Mouse (Mus musculus) urinary bladder, postnatal 10 days (tissue): Measurements from ENCODE around the gene Msi2.

ENCODE experiments used
- DNase-seq: peaks from one replicate; pipeline ENCODE4 v3.0.0; 2022; ENCODE audit warnings: low spot score

Gene Msi2

DNA sequence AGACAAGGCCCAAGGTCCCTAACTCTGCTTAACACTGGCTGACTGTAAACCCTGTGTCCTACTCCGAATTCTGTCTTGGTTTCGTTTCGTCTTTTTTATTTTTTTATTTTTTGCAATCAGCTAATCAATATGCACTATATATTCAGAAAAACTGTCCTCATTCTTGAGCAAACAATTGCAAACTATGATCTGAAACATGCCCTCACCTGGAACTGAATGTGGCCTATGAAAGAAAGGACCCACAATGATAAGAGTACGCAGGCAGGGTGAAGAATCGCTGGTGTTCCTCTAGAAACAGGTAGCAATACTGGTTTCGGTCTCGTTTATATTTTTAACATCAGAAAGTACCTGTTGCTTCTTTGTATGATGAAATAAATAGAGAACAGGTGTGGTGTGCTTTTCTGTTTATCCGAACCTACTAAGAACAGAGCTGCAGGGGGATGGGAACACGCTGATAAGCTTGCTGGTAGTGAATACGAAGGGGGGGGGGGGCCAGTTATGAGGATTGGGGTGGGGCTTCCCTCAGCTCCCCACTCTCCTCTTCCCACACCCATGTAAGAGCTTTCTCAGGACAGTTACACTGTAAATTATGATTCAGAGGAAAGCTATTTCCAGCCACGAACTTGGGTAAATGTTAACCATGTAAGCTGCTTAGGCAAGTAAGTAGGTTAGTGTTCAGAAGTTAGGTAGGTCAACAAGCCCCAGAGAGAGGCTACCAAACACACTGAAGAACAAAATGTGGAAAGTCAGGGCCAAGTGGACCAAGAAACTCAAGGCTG is 103.6 kb downstream of the Msi2 start:
- no peak for DNase-seq

DNA sequence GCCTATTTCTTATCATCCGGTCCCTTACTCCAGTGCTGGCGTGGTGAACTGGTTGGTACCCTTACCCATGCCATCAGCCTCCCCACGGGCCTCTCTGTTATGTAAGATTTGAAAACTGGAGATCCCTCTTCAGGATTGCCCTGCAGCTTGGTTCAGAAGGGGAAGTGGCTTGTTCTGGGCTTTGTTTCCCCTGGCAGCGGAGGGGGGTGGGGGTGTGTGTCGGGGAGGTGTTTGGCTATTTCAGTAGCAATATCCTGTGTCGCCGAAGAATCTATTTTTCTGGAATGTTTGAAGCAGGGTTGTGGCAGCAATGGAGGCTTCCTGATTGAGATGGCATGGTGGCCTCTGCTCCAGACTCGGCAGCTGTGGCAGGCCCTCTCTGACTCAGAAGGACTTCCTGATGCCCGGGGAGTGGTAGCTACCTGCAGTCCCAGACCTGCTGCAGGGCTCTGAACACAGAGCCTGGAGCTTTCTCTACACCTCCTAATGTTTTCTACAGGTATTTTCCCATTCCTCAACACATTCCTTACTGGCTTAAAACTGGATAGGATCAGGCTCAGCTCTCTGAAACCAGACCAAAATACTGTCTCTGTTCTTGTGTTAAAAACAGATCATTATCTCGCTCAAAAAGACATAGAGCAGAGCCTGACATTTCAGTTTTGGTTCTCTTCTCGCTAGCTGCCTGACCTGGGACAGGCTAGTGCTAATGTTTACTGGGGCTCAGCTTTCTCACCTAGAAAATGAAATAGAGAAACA is 104.4 kb downstream of the Msi2 start:
- no peak for DNase-seq

DNA sequence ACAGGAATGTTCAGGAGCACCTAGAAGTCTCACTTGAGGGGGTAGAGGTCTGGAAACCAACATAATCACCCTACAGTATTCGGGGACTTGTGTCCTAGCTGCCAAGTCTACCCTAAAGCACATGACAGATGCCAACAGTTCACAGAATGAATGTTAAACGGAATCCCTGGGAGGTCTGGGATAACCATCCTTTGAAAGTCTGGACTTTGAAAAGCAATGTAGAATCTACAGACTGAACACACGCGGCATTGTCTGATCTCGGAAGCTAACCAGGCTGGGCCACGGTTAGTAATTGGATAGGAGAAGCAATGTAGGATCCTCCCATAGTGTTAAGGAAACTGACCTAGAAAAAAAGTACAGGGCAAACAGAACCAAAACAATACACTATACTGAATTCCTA is 105.3 kb downstream of the Msi2 start:
- no peak for DNase-seq

DNA sequence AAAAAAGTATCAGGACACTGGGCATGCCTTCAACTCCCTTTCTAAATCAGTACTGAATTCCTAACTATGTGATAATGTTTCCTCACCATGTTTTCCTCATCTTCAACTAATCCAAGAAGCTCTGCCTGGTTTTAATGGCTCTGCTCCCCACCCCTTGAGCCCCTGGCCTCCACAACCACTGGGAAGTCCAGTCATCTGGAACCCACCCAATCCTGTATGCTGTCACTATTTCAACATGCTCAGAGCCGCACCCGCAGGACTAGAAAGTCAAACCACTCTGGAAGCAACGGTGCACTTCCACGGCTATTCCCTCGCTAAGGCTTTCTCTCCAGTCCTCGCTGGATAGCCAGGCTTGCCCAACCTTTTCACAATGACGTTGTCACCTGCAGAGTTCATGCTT is 106.2 kb downstream of the Msi2 start:
- DNase-seq: no peak

DNA sequence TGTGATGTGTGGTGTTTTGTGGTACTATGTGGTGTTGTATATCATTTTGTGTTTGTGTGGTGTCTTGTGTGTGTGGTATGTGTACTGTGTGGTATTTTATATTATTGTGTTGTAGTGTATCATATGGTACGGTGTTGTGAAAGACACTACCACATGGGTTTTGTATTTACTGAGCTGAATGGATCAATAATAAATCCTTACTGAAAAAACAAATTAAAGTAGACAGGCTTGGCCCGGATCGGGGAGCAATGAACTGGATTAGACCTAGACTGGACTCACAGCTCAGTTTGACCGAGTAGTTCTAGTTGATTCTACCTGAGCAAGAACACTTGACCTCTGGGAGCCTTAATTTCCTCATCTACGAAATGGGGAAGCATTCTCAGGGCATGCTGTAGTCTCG is 107.5 kb downstream of the Msi2 start:
- no peak for DNase-seq

DNA sequence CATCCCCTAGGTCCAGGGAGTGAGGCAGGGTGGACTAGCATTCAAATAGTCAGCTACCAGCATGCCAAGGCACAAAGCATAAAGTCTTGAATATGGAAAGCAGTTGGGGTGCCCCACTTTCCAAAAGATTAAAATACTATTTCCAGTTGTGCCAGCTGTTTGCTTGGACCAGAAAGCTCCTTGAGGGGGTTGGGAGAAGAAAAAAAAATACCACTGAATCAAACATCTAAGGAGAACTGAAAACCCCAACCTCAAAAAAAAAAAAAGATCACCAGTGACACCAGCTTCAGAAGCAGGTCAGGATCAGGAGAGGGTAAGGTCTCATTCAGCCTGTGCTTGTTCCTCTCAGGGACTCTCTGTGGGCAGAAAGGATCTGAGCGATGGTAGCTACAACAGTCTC is 108.2 kb downstream of the Msi2 start:
- DNase-seq: no peak

DNA sequence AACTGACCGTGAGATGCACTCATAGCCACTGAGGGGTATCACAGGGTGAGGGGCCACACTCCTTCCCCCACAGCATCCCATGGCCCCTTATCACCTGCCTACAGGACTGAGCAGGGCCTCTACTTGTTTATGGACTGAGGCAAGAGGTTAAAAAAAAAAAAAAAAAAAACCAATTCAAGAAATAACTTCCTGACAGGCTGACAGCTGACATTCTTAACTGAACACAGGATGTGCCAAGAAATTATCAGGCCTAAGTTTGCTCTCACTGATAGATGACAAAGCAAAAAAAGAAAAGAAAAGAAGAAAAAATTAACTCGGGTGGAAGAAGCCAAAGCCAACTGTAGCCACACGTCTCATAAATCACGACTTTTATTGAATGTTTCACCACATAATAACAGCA is 109.7 kb downstream of the Msi2 start:
- DNase-seq: no peak

DNA sequence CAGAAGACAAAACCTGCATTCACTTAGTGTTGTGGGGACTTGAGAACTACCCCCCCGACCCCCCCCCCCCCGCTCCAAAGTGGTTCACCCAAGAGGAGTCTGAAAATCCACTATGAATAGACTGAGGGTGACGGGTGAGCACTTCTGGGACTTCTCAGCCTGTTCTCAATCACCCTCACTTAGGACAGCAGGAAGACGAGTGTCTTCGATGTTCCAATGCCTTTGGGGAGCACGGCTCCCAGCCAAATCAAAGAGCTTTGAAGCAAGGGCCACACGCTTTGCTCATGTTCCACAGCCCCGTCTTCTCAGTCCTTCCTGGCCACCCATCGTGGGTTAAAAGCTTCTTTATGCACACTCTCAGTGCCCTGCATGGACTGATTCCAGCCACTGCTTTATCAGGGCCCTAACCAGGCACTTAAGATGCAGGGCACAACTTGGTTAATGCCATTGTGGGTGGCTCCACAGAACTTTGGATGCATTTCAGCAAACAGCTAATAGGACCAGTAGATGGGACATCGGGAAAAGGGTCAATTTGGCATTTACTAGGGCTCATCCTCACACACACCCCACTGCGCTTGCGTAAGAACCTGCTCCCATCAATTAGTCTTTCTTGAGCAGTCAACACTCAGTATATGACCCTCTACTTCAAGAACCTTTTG is 110.5 kb downstream of the Msi2 start:
- no peak for DNase-seq

DNA sequence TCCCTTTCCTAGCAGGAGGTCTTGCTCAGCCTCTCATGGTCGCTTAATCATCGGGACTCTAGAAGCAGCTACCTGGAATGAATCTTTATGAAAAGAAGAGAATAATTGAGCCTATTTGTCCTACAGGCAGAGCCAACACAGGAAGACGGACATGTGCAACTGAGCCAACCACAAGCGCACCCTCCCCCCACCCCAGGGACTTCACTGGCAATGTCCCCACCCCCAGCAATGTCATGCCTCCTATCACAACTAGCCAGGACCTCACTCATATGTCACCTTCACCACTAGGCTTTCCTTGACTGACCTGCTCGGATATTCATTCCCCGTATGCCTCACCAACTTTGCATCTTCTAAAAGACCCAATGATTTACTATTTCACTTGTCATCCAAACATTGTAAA is 112.5 kb downstream of the Msi2 start:
- no peak for DNase-seq

DNA sequence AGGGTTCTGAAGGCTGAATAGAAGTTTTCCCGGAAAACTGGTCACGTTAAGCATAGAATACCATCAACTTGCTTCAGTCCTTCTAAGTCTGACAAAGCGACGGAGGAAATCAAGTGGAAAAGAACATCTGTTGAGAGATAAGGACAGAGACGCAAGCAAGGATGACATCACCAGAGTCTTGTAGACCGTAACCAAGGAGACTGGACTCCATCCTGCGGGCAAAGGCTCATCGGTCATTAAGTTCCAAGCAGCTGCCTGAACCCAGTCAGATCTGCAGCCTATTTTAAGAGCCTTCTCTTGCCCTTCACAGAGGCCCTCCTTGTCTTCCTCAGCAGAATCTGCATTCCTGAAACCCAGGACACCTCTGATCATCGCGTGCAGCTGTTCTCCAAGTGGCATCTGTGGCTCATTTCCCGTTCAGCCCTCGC is 113.2 kb downstream of the Msi2 start:
- DNase-seq: no peak

DNA sequence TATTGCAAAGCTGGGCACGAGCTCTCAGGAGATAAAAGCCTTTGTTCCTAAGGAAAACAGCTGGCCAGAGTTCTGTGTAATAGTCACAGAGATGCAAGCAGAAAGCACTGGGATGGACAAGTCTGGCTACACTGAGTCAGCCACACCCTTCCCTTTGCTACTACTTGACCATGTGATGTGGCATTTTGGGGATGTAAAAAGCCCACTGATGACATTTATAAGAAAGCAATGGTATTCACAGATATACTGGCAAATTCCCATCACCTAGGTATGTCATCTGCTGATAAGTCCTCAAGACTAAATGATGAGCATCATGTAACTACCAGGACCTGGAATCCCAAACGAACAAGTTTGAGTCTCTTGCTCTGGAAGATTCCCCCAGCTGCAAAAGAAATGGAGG is 113.7 kb downstream of the Msi2 start:
- no peak for DNase-seq

DNA sequence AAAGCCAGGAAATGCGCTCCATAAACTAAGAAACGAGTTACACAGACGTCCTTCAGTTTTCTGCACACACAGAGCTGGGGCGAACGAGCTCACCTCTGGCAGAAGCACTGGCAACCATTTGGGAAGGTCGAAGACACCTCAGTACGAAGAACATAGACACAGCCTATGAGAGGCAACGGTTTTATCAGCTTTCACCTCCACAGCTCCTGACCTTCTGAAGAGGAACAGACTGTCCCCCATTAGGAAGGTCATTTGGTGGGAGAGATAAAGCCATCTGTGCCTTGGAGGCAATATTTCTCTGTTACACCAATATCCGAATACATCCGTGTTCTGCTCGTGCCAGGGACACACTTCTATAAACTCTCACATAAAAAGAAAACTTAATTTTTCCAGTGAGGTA is 114.9 kb downstream of the Msi2 start:
- DNase-seq: no peak

DNA sequence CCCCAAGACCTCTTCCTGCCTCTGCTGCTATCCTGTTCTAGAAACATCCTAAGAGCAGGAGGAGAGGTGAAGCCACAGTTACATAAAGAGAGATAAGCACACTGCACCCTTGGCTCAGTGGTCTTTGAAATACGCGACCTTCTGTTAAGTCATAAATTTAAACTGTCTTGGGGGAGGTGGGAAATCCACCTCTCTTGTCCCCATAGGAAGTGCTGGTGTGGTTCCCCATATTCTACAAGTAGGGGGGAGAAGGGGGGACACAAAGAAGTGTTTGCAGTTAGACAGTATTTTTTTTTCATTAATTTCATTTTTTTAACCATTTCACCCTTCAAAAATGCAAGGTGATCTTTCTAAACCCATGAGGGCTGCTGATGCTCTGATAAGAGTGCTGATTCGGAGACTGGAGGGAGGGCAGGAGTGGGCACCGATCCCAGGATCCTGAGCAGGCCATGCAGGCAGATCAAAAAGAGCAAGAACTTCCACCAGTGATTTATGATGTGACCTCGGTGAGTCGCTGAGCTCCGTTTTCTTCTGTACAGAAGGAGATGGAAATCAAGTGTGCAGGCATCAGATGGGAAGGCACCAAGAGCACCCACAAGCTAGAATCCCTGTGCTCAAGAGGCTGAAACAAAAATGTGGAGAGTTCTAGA is 115.7 kb downstream of the Msi2 start:
- no peak for DNase-seq

DNA sequence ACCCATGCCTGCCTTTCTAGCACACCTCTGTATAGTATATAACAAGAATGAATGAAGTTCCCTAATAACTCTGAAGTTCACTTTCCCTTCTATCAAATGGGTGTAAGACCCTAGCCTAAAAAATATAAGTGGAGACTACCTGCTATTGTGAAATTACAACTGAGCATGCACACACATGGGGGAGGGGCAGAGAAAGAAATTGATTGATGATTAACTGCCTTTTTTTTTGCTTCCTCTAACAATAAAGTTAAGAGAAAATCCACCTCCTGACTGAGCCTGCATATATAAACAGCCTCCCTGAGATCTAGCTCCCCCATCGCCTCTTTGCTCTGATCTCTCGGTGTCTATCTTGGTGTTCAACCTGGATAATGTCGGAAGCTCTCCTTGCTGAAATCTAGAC is 118.1 kb downstream of the Msi2 start:
- DNase-seq: no peak

DNA sequence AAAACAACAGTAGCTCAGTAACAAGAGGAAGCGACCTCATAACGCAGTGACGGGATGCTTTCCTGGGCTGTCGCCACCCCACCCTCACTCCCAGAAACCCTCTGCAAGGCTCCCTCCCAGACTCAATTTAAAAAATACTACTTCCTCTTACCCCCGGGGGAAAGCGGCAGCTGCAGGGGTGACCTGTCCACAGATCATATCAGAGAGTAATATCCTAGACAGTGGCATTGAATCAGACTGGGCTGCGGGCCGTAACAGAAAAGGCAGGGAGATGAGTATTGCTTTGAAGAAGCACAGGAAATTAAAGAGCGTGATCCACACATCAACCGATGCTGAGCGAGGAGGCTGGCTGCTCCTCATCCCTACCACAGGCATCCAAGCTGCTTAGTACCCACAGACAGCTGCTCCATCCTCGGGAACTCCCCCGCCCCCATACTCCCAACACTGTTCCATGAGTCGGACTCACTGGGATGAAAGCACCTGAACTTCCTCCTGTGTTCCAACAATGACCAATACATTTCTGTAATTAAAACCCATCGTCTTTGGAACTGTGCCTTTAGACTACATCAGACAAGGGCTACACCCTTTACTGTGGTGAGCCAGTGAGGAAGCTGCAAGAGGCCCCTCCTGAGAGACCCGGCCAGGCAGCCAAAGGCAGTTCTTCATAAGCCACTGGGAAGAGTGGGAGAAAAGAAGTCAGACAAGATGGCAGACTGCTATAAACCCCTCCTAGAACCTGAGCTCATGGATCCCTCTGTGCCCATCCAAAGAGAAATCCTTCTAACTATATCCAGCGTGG is 118.8 kb downstream of the Msi2 start:
- no peak for DNase-seq

DNA sequence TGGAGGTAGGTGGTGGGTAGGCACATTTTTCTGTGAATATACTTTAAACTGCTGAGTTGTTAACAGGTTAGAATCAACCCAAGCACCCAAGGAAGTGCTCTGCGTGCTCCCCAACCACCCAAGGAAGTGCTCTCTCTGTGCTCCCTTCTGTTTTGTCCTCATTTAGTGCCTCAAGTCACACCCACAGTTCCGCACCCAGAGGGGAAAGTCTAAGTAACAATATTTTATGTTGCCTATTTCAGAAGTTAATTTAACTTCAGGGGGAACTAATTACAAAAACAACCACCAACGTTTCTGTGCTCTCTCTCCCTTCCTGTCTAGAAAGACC is 119.5 kb downstream of the Msi2 start:
- no peak for DNase-seq

DNA sequence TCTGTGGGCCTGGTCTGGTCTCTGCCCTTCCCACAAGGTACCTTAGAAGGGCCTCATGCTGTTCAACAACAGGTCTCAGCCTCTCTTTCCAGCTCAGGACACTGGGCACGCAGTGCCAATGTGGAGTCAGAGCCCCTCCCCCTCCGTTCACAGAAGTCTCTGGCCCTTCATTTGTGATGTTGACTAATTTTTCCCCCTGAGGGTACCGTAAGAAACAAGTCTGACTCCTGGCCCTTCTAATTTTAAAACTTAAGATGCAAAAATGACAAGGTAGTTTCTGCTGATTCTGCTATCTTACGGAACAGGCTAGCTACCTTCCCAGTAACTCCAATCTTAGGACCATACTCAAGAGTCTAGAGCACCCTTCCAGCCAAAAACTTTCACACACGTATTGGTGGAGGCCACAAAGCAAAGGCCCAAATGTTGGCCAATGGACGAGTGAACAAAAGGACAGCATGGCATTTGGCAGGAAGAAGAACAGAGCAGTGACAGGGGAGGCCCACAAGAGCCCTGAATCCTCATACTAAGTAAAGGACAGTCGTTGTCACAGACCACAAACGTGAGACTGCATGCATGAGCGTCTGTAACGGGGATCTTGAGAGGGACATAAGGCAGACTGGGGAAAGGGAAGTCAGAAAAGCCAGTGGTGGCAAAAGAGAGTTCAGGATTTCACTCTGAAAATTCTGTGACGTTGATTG is 120.0 kb downstream of the Msi2 start:
- DNase-seq: no peak

DNA sequence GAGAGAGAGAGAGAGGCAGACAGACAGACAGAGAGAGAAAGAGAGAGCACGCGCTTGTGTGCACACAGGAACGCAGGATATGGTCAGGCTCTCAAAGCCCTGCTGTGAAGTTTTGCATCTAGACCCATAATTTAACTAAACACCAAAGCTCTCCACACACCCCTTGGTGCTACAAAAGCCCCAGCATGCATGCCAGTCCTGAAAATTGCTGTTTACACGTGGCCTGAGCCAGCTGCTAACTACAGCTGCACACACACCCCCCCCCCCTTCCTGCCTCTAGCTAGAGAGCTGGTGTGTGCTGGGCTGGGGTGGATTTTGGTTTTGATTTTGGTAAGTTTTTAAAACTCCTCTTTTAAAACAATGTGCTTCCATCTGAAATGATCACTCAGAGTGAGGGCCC is 122.7 kb downstream of the Msi2 start:
- no peak for DNase-seq

DNA sequence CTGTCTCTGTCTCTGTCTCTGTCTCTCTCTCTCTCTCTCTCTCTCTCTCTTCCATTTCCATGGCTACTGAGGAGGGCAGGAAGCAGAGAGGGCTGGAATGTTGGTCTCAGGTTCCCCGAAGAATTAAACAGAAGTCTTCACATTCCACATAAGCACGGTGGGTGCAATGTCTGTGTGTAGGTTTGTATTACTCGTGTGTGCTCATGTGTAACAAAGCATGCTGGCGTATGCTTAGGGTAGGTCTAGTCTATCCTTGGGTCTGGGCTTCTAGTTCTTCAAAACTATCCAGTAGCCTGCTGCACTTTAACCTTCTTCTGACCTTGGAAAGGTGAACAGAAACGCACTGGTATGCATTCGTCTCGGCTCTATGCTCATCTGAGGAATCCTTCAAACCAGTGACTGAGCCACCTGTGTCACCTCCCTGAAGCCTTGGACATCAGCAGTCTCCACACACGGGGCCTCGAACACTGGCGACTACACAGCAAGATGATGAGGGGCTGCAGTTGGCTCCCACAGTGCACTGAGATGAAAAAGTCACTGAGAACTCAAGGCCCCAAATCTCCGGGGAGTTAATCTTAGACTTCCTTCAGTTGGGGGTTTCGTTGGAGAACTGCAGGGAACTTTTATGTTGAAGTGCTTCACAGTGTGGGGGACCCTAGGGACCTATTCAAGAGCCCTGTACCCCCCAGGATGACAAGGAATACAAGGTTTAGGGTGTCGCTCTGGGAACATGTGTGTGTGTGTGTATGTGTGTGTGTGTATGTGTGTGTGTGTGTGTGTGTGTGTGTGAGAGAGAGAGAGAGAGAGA is 123.3 kb downstream of the Msi2 start:
- no peak for DNase-seq

DNA sequence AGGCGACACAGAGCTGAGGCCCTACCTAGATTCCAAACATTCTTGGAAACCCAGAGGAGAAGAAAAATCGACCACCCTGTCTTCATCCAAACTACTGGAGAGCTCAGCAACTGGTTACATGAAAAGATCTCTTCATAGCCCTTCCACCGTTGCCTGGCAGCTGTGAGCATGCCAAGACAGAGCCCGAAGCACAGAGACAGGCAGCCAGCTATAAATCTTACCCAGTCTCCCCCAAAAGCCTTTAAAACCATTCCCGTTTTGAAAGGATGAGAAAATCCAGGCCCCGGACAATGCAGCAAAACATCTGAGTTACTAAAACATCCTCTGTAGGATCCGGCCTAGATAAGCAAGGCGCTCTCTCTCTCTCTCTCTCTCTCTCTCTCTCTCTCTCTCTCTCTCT is 124.3 kb downstream of the Msi2 start:
- no peak for DNase-seq

DNA sequence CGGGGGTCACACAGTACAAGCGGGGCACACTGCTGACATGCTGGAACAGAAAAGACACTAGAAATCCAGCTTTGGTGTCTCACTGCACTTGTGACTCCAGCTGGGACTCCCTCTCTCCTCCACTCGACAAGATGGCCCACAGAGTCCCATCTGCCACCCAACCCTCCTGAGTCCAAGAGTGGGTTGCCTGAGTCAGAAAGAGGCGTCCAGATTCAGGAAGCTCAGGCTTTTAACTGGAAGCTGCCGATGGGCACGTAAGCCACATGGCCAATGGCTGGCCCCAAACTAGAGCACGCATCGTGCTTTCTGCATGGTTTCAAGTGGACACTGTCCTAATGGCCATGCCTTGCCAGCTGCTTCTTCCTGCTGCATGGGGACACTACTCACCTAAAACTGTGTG is 126.2 kb downstream of the Msi2 start:
- DNase-seq: no peak
